Mouse (Mus musculus) heart, postnatal 0 days (tissue): ENCODE data around the gene Frmd8. TPM values are rescaled to one million over a fixed set of nuclear protein-coding genes. Genes with fewer than 3 reads are reported as not detected.

Experiments
- ATAC-seq: fragments of 200-750 bp; cut with Nextera tagmentation; 2 replicates; pipeline ENCODE4 v1.8.0; 2017; ENCODE audit warnings: low read depth, moderate number of reproducible peaks, moderate library complexity; ENCODE audit not compliant: insufficient read depth
- DNase-seq: peaks from one replicate; pipeline ENCODE4 v3.0.0-alpha.2; 2016; ENCODE audit warnings: low spot score
- H3K27ac ChIP-seq: fragments of 300-500 bp; sonication (generic); 2 replicates; pipeline ENCODE4 v1.5.1; 2014; ENCODE audit warnings: low read depth, mild to moderate bottlenecking
- H3K27me3 ChIP-seq: fragments of 300-500 bp; sonication (generic); 2 replicates; pipeline ENCODE4 v1.6.1; 2014; ENCODE audit warnings: low read length, mixed read lengths; ENCODE audit not compliant: control insufficient read depth, insufficient read depth
- H3K36me3 ChIP-seq: fragments of 300-500 bp; sonication (generic); replicated peaks from 2 replicates; pipeline ENCODE4 v1.6.1; 2014; ENCODE audit warnings: low read length, mixed read lengths; ENCODE audit not compliant: control insufficient read depth, insufficient read depth
- H3K4me1 ChIP-seq: fragments of 300-500 bp; sonication (generic); 2 replicates; pipeline ENCODE4 v1.6.1; 2014; ENCODE audit warnings: antibody characterized with exemption; ENCODE audit not compliant: control insufficient read depth, insufficient read depth
- H3K4me2 ChIP-seq: fragments of 300-500 bp; sonication (generic); 2 replicates; pipeline ENCODE4 v1.6.1; 2014; ENCODE audit warnings: low read depth, mild to moderate bottlenecking, low read length, moderate library complexity
- H3K4me3 ChIP-seq: fragments of 300-500 bp; sonication (generic); 2 replicates; pipeline ENCODE4 v1.5.1; 2014; ENCODE audit warnings: low read depth, low read length
- H3K9ac ChIP-seq: fragments of 300-500 bp; sonication (generic); replicated peaks from 2 replicates; pipeline ENCODE4 v1.6.1; 2014; ENCODE audit warnings: low read depth, low read length, mixed read lengths
- H3K9me3 ChIP-seq: fragments of 300-500 bp; sonication (generic); replicated peaks from 2 replicates; pipeline ENCODE4 v1.6.1; 2016; ENCODE audit warnings: low read length; ENCODE audit not compliant: control insufficient read depth
- CTCF ChIP-seq: IDR thresholded peaks from 2 replicates; pipeline ENCODE4 v1.5.1; 2016; ENCODE audit warnings: antibody characterized with exemption, control low read depth, low read depth
- EP300 ChIP-seq: IDR thresholded peaks from 2 replicates; pipeline ENCODE4 v1.6.1; 2016; ENCODE audit warnings: antibody characterized with exemption, low read depth
- WGBS: fragments of 180-500 bp; shearing (Covaris S2); extraction: QIAGEN DNeasy Blood & Tissue Kit; methylation state at CpG from one replicate; pipeline ENCODE4 v1.1.7; 2014; 5-methylcytosine and 5-hydroxymethylcytosine counted together
- polyA plus RNA-seq: library from polyadenylated mRNA; unstranded; fragments of >200 nt; fragmentation: Nextera tagmentation; extraction: Ambion mirVana; gene quantifications from 2 replicates; pipeline ENCODE4 v1.2.1, GENCODE M21; 2015
- total RNA-seq: library from RNA; depleted of rRNA; stranded (reverse); fragments of >200 nt; gene quantifications from 2 replicates; pipeline ENCODE4 v1.2.3, GENCODE M21; 2014; ENCODE audit warnings: low replicate concordance; rRNA removed

Frmd8 gene
- total RNA-seq, result 29.1 and 53.8 TPM in 2 replicates
- polyA plus RNA-seq, result 12.8 and 14.9 TPM in 2 replicates

GRCm38 (mm10) chr19:5874969-5875480, at the start of gene Frmd8:
Gene Frmd8, minus strand, starts transcription at chr19:5875274.
- Histone ChIP-seq H3K9ac (peak within 1 kb of the TSS; percentile 81), H3K36me3 (0 out of 2 replicates have a peak, but pooled peaks cover 4% of the 10 kb centered on the region), H3K4me2 (peak within 1 kb of the TSS; percentile 94), H3K27ac (peak within 1 kb of the TSS; percentile 22), H3K9me3 (no peaks in the 10 kb centered on the region), H3K4me1 (peaks cover 19% of the 10 kb centered on the region), H3K4me3 (peak within 1 kb of the TSS; percentile 83), H3K27me3 (no peaks in the 10 kb centered on the region)
- TF ChIP-seq CTCF (no peak), EP300 (no peak)
- WGBS, result under 1% methylated on average over 37 of the region's 37 CpGs
- DNase-seq, result peak; percentile 97
- ATAC-seq, result peak; percentile 76

- no peaks in the 10 kb centered on the region for H3K27me3 ChIP-seq
- peak within 1 kb of the TSS; percentile 89 for H3K27ac ChIP-seq
- H3K4me3 ChIP-seq, result peak within 1 kb of the TSS; percentile 60
- DNase-seq, result peak; percentile 96
- WGBS, result under 1% methylated on average over 18 of the region's 18 CpGs
- TF ChIP-seq EP300 (no peak), CTCF (no peak)
- no peaks in the 10 kb centered on the region for H3K36me3 ChIP-seq
- H3K9ac ChIP-seq, result peak within 1 kb of the TSS; percentile 55
- peak; percentile 88 for ATAC-seq
- H3K4me2 ChIP-seq, result peak within 1 kb of the TSS; percentile 87
- peaks cover 13% of the 10 kb centered on the region; the same call in 1 of the 2 replicates for H3K4me1 ChIP-seq
- no peaks in the 10 kb centered on the region for H3K9me3 ChIP-seq
These were observed 49.6 kb upstream of the Frmd8 start, which contains the start of gene Cdc42ep2 for GRCm38 (mm10) chr19:5924713-5925093. Gene Cdc42ep2, minus strand, starts transcription at chr19:5924816.

DNA sequence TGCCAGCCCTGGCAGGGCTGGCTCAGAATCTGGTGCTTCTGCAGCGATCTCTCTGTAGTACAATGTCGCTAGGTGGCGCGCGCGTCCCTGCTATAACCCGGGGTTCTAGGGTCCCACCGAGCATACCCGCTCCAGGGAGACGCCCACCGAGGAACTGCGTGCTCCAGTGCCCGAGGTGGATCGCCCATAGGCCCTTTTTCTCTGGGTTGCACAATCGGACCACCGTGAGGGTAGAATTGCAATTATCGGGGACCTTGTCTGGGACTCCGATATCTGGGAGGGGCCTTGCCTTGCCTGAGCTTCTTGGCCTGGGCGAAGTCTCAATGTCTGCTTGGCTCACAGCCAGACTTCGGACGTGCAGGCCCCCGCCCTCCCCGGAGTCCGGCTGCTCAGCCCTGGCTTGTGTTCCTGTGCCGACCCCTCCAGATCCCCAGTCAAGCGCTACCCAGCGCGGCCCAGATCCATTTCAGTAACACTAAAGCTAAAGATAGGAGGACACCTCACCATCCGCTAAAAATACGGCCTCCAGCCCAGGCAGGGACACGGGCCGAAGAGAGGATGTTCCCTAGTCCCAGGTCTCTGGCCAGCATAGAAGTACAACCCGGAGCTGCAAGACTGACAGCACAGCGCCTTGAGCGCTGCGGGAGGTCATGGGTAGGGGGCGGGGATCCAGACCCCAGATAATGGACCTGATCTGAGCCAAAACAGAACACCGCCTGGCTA, 49.1 kb upstream of the Frmd8 start:
- H3K36me3 ChIP-seq, result peaks cover under 1% of the 10 kb centered on the region; the same call in 1 of the 2 replicates
- no peaks in the 10 kb centered on the region for H3K9me3 ChIP-seq
- peak; percentile 80 for ATAC-seq
- WGBS, result under 1% methylated on average over 38 of the region's 38 CpGs
- H3K27me3 ChIP-seq, result no peaks in the 10 kb centered on the region
- H3K9ac ChIP-seq, result peak overlapping the region; percentile 55
- H3K4me1 ChIP-seq, result peaks cover 10% of the 10 kb centered on the region; the same call in 1 of the 2 replicates
- H3K4me2 ChIP-seq, result peak overlapping the region; percentile 87
- H3K27ac ChIP-seq, result peak overlapping the region; percentile 89
- H3K4me3 ChIP-seq, result peak overlapping the region; percentile 60
- DNase-seq, result peak; percentile 92
- peak; percentile 83 for TF ChIP-seq CTCF
- TF ChIP-seq EP300, result 0 out of 2 replicates have a peak, but pooled peaks have one; percentile 25

DNA sequence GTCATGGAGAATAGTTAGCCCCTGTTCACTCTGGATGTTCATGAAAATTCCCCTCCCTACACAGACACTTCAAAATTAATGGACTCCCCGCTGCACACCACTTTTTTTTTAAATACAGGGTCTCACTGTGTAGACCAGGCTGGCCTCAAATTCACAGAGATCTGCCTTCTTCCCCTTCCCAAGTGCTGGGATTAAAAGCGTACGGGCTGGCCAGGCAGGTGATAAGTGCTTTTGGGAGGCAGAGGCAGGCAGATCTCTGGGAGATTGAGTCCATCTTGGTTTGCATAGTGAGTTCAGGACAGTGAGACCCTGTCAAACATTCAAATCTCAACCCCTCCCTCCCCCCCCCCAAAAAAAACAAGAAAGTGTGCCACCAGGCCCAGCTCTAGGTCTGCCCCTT, 47.9 kb upstream of the Frmd8 start:
- Histone ChIP-seq H3K9ac (peak overlapping the region; percentile 15; the same call in 1 of the 2 replicates), H3K36me3 (peaks cover 12% of the 10 kb centered on the region), H3K27me3 (no peaks in the 10 kb centered on the region), H3K4me2 (peak overlapping the region; percentile 87), H3K9me3 (no peaks in the 10 kb centered on the region), H3K27ac (peak overlapping the region; percentile 64), H3K4me3 (peak overlapping the region; percentile 26), H3K4me1 (peaks cover 4% of the 10 kb centered on the region; the same call in 1 of the 2 replicates)
- 93% methylated on average over 3 of the region's 3 CpGs for WGBS
- TF ChIP-seq EP300, result no peak
- no peak for TF ChIP-seq CTCF
- DNase-seq (no peak), ATAC-seq (no peak)

GRCm38 (mm10) chr19:5922119-5922942, 47.3 kb upstream of the Frmd8 start:
- Histone ChIP-seq H3K9me3 (no peaks in the 10 kb centered on the region), H3K4me3 (peak overlapping the region; percentile 26), H3K9ac (peak overlapping the region; percentile 15), H3K27me3 (no peaks in the 10 kb centered on the region), H3K4me2 (peak overlapping the region; percentile 87), H3K4me1 (peaks cover 4% of the 10 kb centered on the region; the same call in 1 of the 2 replicates), H3K27ac (peak overlapping the region; percentile 64), H3K36me3 (peaks cover 19% of the 10 kb centered on the region)
- WGBS, result 31% methylated on average over 15 of the region's 15 CpGs
- ATAC-seq, result no peak
- TF ChIP-seq CTCF (no peak), EP300 (no peak)
- peak; percentile 22 for DNase-seq
